Mouse (Mus musculus): Measurements from ENCODE around the gene Mfap5.

DNA sequence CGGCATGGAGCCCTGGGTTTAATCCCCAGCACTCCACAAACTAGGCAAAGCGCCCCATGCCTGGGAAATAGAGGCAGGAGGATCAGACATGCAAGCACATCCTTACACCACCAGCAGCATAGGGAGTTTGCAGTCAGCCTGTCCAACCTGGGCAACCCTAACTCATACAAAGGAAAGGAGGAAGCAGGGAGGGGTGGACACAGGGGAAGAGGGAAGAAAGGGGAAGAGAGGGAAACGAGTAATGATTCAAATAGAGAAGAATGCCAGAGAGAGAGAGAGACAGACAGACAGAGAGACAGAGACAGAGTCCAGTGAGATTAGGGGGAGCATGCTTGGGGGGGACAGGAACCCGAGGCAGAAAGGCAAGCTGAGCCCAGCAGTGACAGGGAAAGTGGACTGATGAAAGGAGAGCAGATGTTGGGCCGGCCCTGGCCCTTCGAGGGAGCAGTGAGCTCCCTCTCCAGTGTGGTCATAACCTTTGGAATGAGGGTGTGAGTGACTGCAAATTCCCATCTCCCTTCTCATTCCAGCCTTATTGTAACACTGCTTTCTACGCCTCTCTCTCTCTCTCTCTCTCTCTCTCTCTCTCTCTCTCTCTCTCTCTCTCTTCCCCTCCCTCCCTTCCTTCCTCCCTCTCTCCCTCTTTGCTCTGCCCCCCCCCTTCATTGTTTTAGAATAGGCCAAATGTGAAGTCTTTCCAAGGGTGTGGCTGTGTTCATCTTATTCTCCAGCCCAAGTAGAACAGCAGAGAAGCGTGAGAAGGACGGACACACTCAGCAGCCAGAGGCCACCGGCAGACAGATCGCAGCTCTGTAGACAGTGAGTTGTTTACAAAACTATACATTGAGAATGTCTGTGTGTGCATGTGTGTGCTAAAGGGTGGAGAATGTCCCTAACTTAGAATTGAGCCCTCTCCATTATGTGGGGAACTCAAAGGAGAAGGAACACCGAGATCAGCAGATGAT lies 7.6 kb downstream of the Mfap5 start:
- TF ChIP-seq POLR2A (IDR thresholded peaks at IDR 0.05; ENCODE audit: borderline replicate concordance, control insufficient read depth, low read depth, low read length): no peak
- TF ChIP-seq CTCF (IDR thresholded peaks at IDR 0.05; ENCODE audit: control insufficient read depth, insufficient read depth, low read length): no peak

Measured in bone marrow, adult 2 months (tissue).